Mouse (Mus musculus): ENCODE results near the gene Nprl2. TPM values are rescaled to one million over a fixed set of nuclear protein-coding genes. Genes with fewer than 3 reads are reported as not detected.

The Nprl2 gene
- polyA plus RNA-seq, 1 experiment: 64.1 TPM

- no peak for DNase-seq
- WGBS: 92% methylated on average over 6 of the region's 6 CpGs
- no peak for TF ChIP-seq POLR2A (IDR thresholded peaks at IDR 0.05; ENCODE audit: borderline replicate concordance, insufficient read depth, low read length)
- no peak for TF ChIP-seq CTCF (IDR thresholded peaks at IDR 0.05; ENCODE audit: borderline replicate concordance, insufficient read depth, low read depth, low read length)
- Histone ChIP-seq H3K27me3 (ENCODE audit: control insufficient read depth, insufficient read depth, low read length) (no peaks in the 10 kb centered on the region), H3K4me1 (ENCODE audit: control insufficient read depth, insufficient read depth, low read length) (peaks cover 30% of the 10 kb centered on the region), H3K27ac (ENCODE audit: insufficient read depth, low read length) (no peak overlapping the region), H3K4me3 (replicated peaks; ENCODE audit: insufficient read depth, low read depth, low read length) (no peak overlapping the region)
Observed at GRCm38 (mm10) chr9:107590773-107591060, 48.7 kb downstream of the Nprl2 start.

DNA sequence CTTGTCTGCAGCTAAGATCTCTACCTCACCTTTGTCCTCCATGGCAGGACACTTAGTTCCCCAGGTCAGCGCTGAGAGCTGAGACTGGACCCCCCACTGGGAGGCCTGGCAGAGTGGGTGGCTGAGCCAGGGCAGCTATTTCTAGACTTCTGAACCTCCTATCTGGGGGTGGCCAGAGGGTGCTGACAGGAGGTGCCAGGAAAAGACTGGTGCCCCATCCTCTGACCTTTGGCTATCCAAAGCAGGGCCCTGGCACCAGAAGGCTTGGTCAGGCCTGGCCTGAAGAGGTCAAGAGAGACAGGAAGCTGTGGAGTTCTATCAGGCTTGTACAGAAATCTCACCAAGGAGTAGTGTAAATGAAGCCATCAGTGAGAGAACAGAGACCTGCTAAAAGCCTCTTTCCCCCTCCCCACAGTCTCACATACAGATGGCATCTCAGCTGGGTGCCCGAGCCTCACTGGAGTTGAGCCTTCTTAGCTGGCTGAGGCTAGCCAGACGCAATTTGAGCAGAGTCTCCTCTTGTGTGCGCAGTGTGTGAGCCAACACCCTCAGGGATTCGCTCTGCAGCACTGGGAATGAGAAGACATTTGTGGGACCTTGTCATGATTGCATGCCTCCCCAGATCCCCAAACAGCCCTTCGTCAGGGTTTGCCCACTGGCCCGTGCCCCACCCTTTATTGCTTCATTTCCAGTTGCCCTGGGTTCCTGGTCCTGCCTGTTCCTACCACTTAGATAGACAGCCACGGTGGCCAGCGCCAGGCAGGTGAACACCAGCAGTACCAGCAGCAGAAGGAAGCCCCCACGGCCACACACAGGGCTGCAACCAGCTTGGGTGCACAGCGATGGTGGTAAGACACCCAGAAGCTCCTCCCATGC lies 51.3 kb downstream of the Nprl2 start:
- 13% methylated on average over 11 of the region's 11 CpGs for WGBS
- Histone ChIP-seq H3K27me3 (ENCODE audit: control insufficient read depth, insufficient read depth, low read length) (no peaks in the 10 kb centered on the region), H3K4me1 (ENCODE audit: control insufficient read depth, insufficient read depth, low read length) (peaks cover 40% of the 10 kb centered on the region), H3K4me3 (replicated peaks; ENCODE audit: insufficient read depth, low read depth, low read length) (no peak overlapping the region), H3K27ac (ENCODE audit: insufficient read depth, low read length) (peak overlapping the region; percentile 77)
- TF ChIP-seq POLR2A (IDR thresholded peaks at IDR 0.05; ENCODE audit: borderline replicate concordance, insufficient read depth, low read length) (no peak), CTCF (IDR thresholded peaks at IDR 0.05; ENCODE audit: borderline replicate concordance, insufficient read depth, low read depth, low read length) (no peak)
- peak; percentile 90 to 93 for DNase-seq

DNA sequence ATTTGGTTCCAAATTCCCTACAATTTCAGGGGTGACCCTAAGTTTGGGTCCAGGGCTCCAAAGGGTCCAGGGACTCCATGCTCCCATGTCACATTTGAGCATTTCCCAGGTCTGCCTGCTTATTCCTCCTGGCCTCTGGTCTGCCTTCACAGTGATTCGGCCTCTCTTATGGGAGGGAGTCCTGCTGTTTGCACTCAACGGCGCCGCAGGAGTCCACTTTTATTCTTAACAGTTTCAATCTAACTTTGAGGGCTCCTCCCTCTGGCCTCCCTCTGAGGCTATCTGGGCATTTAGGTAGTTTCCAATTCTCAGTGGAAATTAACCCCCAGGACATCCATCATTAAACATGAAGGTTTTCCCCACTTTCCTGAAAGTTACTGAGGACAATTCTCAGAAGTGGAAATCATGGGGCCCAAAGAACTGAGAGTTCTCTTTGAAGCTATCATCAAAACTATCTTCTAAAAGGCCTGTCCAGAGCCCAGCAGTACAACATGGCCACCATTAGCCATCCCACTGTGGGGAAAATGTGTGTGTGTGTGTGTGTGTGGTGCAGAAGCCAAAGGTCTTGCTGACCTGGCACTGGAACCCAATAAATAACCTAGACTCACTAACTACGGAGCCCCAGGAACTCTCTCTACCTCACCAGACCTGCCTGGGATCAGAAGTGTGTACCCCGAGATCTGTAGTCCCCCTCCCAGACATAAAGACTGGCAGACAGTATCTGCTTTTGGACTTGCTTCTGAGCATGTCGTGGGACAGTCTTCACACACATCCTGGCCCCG lies 52.4 kb downstream of the Nprl2 start:
- no peak for DNase-seq
- 88% methylated on average over 8 of the region's 8 CpGs for WGBS
- no peak for TF ChIP-seq POLR2A (IDR thresholded peaks at IDR 0.05; ENCODE audit: borderline replicate concordance, insufficient read depth, low read length)
- no peak for TF ChIP-seq CTCF (IDR thresholded peaks at IDR 0.05; ENCODE audit: borderline replicate concordance, insufficient read depth, low read depth, low read length)
- Histone ChIP-seq H3K4me1 (ENCODE audit: control insufficient read depth, insufficient read depth, low read length) (peaks cover 40% of the 10 kb centered on the region), H3K4me3 (replicated peaks; ENCODE audit: insufficient read depth, low read depth, low read length) (no peak overlapping the region), H3K27me3 (ENCODE audit: control insufficient read depth, insufficient read depth, low read length) (no peaks in the 10 kb centered on the region), H3K27ac (ENCODE audit: insufficient read depth, low read length) (no peak overlapping the region)

Other genes starting within 250 kb of the Nprl2 start
- 4.1 and 4.3 TPM in 2 replicates for gene Cish, start 246.2 kb upstream of the Nprl2 start, polyA plus RNA-seq (2012; rRNA removed)
- gene Hemk1, start 203.9 kb upstream of the Nprl2 start, polyA plus RNA-seq (2012; rRNA removed): 27.8 and 31.7 TPM in 2 replicates
- gene 6430571L13Rik, start 201.6 kb upstream of the Nprl2 start, polyA plus RNA-seq (2012; rRNA removed): 44.9 and 52.5 TPM in 2 replicates
- 130 and 148 TPM in 2 replicates for gene Cacna2d2, start 142.6 kb upstream of the Nprl2 start, polyA plus RNA-seq (2012; rRNA removed)
- gene Tmem115, start 8.3 kb upstream of the Nprl2 start, polyA plus RNA-seq (2012; rRNA removed): 44.3 and 44.6 TPM in 2 replicates
- gene Cyb561d2, start within 50 bp of the Nprl2 start, polyA plus RNA-seq (2012; rRNA removed): 21.2 and 21.5 TPM in 2 replicates
- 1.6 and 2.3 TPM in 2 replicates for gene Zmynd10, start 5.1 kb downstream of the Nprl2 start, polyA plus RNA-seq (2012; rRNA removed)
- 30.3 and 32.3 TPM in 2 replicates for gene Rassf1, start 9.3 kb downstream of the Nprl2 start, polyA plus RNA-seq (2012; rRNA removed)
- gene Tusc2, start 21.0 kb downstream of the Nprl2 start, polyA plus RNA-seq (2012; rRNA removed): 123 and 127 TPM in 2 replicates
- gene Hyal2, start 25.7 kb downstream of the Nprl2 start, polyA plus RNA-seq (2012; rRNA removed): 10.8 and 11.9 TPM in 2 replicates
- 5.7 and 6.8 TPM in 2 replicates for gene Hyal1, start 34.7 kb downstream of the Nprl2 start, polyA plus RNA-seq (2012; rRNA removed)
- 19.5 and 21.6 TPM in 2 replicates for gene Naa80, start 36.7 kb downstream of the Nprl2 start, polyA plus RNA-seq (2012; rRNA removed)
- gene Hyal3, start 38.6 kb downstream of the Nprl2 start, polyA plus RNA-seq (2012; rRNA removed): 1.1 TPM in 2 replicates
- 20.2 and 23.4 TPM in 2 replicates for gene Ifrd2, start 45.4 kb downstream of the Nprl2 start, polyA plus RNA-seq (2012; rRNA removed)
- gene Sema3b, start 67.0 kb downstream of the Nprl2 start, polyA plus RNA-seq (2012; rRNA removed): 3.9 and 6.4 TPM in 2 replicates
- 273 and 301 TPM in 2 replicates for gene Gnai2, start 93.1 kb downstream of the Nprl2 start, polyA plus RNA-seq (2012; rRNA removed)
- 145 and 152 TPM in 2 replicates for gene Slc38a3, start 127.3 kb downstream of the Nprl2 start, polyA plus RNA-seq (2012; rRNA removed)
- 0.15 and 0.36 TPM in 2 replicates for gene Gnat1, start 137.5 kb downstream of the Nprl2 start, polyA plus RNA-seq (2012; rRNA removed)
- gene Sema3f, start 168.2 kb downstream of the Nprl2 start, polyA plus RNA-seq (2012; rRNA removed): 30.4 and 31.8 TPM in 2 replicates
- gene Rbm5, start 228.8 kb downstream of the Nprl2 start, polyA plus RNA-seq (2012; rRNA removed): 126 and 129 TPM in 2 replicates

Measured in cerebellum, adult 2 months (tissue).